Mouse (Mus musculus) gastrocnemius, postnatal 25 days (tissue): Measurements from ENCODE around the gene Thada. TPM values are rescaled to one million over a fixed set of nuclear protein-coding genes. Genes with fewer than 3 reads are reported as not detected.

Experiments used
- DNase-seq: peaks from one replicate; pipeline ENCODE4 v3.0.0; 2022
- total RNA-seq, 2 experiments: library from RNA; stranded (reverse); gene quantifications; 1 replicate in 1 of 2; 2 replicates in 1 of 2; pipeline ENCODE4 v1.2.3; 2021

Gene Thada
- total RNA-seq, 2 experiments from 2014 or later, result 4.5 to 5.4 TPM

DNA sequence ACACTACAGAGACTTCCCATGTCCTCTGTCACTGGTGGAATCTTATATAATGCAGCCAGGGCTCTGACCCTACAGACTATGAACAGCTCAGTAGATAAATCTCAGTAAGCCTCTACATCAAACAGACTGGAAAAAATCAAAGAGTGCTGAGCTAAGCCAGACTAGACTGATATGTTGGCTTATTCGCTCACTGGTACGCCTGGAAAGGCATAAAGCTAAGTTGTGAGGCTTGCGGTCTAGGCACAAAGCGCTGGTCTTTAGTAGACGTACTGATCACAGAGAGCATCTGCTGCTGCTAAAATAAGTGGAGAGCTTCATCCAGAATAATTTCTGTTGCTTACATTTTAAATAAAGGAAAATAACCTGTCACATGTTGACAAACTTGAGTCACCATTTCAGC is 95.6 kb downstream of the Thada start:
- no peak for DNase-seq

- no peak for DNase-seq
Measured at GRCm38 (mm10) chr17:84369769-84370168, 96.2 kb downstream of the Thada start.

DNA sequence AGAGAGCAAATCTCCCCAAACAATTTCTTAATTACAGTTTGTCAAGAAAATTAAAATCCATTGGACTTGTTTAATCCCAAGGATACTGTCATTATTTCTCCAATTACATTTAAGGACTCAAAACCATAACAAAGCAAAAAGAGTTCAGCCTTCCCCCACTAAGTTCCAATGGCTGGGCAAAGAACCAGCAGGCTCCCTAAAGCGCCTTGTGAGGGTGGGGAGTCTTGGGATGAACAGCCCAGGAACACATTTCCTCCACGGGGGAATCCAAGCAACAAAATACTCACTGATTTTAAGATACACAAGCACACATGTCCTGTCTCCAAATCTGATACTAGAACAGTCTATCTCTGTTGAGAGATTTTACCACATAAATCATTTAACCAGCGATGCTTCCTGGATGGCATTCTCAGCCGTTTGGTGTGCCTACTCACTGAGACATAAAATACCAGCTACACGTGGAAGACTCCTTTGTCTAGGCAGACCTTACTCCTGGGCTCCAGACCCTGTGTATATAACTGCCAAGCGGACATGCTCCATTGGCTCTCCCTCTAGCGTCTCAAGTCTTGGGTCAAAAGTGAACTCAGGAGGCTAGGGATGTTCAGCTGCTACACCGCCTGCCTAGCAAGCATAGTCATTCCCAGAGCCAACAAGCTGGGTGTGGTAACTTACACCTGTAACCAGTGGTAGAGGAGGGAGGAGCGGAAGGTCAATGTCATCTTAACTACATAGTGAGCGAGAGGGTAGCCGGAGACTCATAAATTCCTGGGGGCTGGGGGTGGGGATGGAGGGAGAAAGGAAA is 97.6 kb downstream of the Thada start:
- peak; percentile 42 for DNase-seq

DNA sequence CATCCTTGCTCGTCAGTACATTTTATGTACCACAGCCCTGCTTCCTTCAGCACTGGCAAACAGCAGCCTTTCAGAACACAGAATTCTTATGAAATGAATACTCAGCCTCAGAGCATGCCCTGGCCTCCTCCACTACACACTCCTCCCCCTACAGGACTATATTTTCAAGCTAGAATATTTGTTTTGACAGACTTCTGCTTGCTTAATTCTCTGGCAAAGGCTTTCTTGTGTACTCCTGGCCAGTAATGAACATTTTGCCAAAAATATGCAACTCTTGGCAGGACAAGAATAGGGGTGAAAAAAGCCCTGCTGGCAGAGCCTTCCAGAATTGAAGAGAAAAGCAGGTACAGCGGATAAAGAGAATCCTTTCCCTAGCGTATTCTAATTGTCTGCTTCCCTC is 98.3 kb downstream of the Thada start:
- DNase-seq, result peak; percentile 42

DNA sequence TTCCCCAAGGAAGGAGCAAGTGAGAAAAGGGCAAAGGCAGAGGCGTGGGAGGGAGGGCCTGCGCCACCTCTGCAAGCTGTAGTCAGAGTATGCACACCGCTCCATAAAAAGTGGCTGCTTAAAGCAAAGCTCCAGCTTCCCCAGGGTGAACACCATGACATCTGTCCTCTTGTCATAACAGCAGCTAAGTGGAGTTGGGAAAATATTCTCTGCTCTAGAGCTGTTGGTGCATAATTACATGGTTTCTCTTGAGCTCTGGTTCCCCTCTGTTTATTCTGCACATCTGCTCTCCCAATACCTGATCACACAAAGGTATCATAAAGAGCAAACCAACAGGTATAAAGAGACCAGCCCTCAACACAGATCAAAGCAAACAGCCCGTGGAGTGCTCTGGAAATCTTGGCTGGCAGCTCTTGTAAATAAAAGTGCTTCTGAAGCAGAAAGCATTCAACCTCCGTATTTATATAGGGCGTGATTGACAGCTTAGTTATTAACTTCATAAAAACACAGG is 100.2 kb downstream of the Thada start:
- no peak for DNase-seq

GRCm38 (mm10) chr17:84365006-84365716 is 100.8 kb downstream of the Thada start:
- no peak for DNase-seq

GRCm38 (mm10) chr17:84363444-84363843 is 102.6 kb downstream of the Thada start:
- no peak for DNase-seq

DNA sequence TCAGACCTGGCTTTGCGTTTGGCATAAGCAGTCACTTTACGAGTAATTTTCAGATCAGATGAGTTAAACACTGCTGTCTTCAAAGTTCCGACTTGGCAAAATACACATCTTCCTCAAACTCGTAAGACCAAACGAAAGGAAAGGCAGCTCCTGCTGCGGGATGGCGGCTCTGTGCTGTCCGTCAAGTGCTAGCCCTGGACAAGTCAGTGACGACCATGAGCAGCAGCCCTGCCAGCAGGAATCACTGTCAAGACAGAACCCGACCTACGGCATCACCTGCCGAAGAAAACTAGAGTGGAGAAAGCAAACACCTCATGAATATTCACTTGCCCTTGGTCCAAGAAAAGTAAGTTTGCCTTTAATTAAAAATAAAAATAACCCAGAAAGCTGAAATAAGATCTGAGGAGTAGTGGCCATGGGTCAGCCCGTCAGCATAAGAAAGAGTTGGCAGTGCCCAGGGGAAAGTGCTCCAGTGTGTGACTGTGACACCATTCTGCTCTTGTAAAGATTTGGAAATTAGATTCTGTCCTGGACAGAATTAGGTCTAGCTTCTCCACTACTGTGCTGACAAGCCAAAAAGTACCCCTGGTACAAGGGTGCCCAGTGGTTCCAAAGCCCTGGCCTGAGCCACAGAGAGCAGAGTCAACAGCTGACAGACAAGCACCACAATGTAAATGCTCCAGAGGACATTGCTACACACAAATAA is 103.3 kb downstream of the Thada start:
- DNase-seq, result no peak

- DNase-seq, result no peak
Measured at GRCm38 (mm10) chr17:84361006-84361405, 105.0 kb downstream of the Thada start.

DNA sequence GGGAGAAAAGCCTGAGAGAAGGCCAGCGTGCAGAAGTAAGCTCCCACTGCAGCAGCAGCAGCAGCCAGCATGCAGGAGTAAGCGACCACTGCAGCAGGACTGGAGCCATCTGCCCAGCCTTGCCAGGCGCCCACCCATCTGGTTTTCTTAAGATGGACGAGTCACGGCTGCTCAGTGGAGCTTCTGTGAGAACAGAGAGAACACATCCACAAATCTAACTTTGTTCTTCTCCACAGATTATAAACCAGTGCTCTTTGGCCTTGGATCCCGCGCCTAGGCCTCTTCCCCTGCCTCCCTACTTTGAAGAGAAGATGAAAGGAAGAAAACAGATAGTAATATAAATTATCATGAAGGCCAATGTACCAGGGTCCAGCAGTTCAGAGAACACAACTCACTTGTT is 106.2 kb downstream of the Thada start:
- DNase-seq, result no peak

- DNase-seq, result no peak
Measured at GRCm38 (mm10) chr17:84358951-84359644, 106.9 kb downstream of the Thada start.

DNA sequence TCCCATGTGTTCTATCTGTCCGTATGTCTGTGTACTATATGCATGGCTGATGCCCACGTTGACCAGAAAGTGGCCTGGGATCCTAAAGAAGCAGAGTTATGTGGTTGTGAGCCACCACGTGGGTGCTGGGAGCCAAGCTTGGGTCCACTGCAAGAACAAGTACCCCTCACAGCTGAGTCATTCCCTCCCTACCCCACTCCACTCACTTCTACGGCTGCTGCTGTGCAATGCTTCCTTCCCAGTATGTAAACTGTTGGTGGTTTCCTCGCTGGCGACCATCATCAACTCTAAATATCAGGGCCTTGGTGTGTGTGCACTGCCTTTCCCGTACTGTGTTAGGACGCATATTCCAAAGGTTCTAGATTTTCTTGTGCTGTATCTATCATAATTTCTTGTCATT is 108.2 kb downstream of the Thada start:
- no peak for DNase-seq

GRCm38 (mm10) chr17:84356056-84356887 is 109.7 kb downstream of the Thada start:
- no peak for DNase-seq

GRCm38 (mm10) chr17:84355006-84355405 is 111.0 kb downstream of the Thada start:
- DNase-seq, result no peak

- no peak for DNase-seq
Measured at GRCm38 (mm10) chr17:84353902-84354311, 112.1 kb downstream of the Thada start.

GRCm38 (mm10) chr17:84353224-84353901 is 112.6 kb downstream of the Thada start:
- no peak for DNase-seq

DNA sequence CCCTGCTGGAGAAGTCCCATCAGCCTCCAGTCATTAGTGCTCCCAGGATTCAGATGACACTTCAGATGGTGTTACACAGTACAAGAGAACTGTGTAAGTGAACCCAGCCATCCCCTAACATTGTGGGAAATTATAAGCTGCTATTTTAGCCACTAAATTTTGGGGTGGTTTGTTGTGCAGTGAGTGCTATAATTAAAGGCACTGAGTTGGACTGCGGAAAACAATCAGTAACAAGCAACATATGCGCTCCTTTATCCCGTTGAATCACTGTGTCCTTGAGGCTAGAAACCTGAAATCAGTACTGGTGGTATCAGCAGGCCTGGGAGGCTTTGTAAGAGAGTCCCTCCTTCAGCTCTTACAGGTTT is 113.2 kb downstream of the Thada start:
- DNase-seq, result no peak

DNA sequence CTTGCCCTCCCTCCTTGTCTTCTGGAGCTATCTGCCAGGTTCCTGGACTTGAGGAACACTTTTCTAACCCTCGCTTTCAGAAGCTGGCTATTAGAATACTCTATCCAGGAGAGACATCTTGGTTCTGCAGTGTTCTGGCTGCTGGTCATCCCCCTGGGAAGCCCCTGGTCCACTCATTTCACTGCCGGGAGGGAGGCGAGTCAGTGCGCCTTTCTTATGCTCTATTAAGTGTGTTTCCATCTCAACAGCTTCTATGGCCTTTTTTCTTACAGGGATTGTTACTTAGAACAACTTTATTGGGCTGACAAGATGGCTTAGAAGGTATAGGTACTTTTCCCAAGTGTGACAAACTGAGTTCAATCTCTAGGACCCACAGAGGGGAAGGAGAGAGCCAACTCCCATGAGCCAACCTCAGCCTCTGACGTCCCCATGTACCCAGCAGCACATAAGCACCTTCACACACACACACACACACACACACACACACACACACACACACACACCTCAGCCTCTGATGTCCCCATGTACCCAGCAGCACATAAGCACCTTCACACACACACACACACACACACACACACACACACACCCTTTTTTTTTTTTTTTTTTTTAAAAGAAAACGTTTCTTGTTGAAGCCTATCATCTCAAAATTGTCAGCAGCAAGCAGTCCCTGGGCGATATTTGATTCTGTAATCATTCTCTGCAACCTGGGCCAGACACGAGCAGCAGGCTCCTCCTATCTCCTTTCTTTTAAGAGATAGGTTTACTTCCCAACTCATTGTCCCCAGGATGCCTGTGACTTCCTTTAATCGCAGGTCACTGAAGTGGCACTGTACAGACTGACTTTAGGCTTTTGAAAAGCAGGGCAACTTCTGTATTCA is 113.9 kb downstream of the Thada start:
- no peak for DNase-seq

GRCm38 (mm10) chr17:84351276-84351675 is 114.7 kb downstream of the Thada start:
- DNase-seq, result no peak

DNA sequence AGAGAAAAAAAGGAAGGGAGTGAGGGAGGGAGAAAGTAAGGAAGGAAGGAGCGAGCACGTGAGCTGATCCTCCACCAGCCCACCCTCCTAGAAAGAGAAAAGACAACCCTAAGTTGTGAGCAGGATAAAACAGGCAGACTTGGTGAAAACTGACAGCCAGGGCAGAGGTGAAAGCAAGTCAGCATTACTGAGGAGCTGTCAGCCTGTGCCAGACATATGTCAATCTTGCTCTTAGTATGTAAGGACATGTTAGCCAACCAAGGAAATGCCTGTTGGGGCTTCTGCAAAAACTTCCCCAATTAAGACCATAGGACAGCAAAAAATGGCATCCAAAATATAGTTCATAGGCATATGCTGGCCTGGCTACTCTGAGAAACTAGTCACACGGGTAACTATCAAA is 117.1 kb downstream of the Thada start:
- DNase-seq, result no peak
